Mouse (Mus musculus) central nervous system, embryonic 18 days (tissue): Measurements from ENCODE around the gene Prdm15. TPM values are rescaled to one million over a fixed set of nuclear protein-coding genes. Genes with fewer than 3 reads are reported as not detected.

Experiments used
- polyA plus RNA-seq: library from polyadenylated mRNA; depleted of rRNA; stranded (reverse); fragments of >200 nt; gene quantifications from 2 replicates; pipeline ENCODE4 v1.2.3, GENCODE M21; 2012; rRNA removed

Prdm15 gene
- 18.9 and 20.2 TPM in 2 replicates for polyA plus RNA-seq

DNA sequence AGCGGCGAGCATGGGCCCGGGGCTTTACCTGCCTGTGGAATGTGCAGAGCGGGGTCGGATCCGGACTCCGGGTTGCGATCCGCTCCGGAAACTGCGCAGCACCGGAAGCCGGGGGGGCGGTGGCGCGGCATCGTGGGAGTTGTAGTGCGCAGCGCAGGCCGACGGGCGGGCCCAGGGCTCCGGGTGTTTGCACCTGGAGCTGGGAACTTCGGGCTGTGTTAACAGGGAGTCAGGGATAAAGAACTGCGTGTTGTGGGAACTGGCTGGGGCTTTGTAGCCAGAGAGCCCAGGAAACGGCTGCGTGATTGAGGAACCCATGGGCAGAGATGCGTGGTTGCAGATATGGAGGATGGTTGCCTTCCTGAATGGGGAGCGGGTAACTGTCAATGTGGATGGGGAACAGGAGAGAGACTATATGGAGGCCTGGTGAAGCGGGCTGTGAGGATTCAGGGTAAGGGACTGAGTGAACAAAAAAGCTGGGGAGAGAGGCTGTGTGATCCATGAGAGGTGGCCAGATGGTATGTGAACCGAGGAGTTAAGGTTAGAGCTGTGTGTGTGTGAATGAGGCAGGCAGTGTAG, at the start of gene Prdm15:
Gene Prdm15, minus strand, starts transcription at position 110 of the 579 bp plus-strand sequence.

DNA sequence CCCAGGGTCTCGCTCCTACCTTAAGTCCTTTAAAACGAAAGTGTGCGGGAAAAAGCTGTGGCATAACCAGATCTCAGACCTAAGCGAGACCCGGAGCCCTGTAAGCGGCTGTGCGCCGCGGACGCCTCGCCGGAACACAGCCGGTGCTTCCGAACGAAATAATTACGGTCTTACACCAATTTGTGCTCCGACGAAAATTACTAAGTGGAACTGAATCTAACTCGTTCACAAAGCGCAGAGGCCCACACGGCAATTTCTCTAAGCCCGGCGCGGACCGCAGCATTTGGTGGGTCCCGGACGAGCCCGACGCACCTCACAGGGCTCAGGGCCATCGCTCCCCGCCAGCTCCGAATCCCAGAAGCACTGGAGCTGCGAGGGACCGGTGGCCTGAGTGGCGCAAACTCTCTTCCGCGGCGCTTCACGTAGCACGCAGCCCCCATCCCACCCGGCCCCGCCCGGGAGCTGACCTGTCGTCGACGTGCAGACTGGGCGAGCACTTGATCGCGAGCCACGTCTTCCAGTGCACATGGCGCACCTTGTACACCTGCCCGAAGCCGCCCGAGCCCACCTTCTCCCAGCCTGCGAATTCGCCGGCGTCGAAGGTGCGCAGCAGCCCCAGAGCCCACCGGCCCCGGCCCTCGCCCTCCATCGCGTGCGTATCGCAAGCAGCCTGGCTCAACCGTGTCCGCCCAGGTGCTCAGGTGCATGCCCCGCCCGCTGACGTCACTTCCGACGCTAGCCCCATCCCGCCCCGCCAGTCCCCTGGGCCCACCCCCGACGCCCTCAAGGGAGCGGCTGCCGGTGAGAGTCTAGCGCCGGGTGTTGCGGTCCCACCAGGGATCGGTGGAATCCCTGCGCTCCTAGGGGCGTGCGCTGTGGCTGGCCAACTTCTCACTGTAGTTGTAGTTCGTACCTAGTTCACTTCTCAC, 88.3 kb downstream of the Prdm15 start, which contains the start of gene Ripk4:
Gene Ripk4, minus strand, starts transcription at position 727 of the 929 bp plus-strand sequence.

Other genes starting within 250 kb of the Prdm15 start
- 0.08 and 0.13 TPM in 2 replicates for gene Tmprss2, start 240.7 kb downstream of the Prdm15 start, polyA plus RNA-seq
- gene Ripk4, start 88.1 kb downstream of the Prdm15 start, polyA plus RNA-seq: 0.71 and 0.88 TPM in 2 replicates
- gene C2cd2, start 110.7 kb upstream of the Prdm15 start, polyA plus RNA-seq: 16.0 and 17.3 TPM in 2 replicates
- gene Zbtb21, start 110.8 kb upstream of the Prdm15 start, polyA plus RNA-seq: 12.9 and 13.0 TPM in 2 replicates
- gene B230307C23Rik, start 145.5 kb upstream of the Prdm15 start, polyA plus RNA-seq: 16.2 and 16.6 TPM in 2 replicates
- 5.4 and 7.2 TPM in 2 replicates for gene A630089N07Rik, start 230.6 kb upstream of the Prdm15 start, polyA plus RNA-seq